In the genomic region with DNA sequence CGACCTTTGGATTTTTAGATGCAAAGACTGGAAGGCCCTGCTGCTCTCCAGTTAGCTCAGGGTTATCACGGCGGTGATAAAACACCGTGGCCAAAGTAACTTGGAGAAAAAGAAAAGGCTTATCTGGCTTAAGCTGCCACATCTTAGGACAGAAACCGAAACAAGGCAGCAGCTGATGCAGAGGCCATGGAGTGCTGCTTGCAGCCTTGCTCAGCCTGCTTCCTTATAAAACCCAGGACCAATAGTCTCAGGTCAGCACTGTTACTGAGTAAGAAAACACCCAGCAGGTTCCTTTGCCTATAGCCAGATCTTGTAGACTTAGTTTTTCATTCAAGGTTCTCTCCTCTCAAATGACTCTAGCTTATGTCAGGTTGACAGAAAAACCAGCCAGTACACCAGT, we compare ENCODE assay signal across 26 mouse cellular contexts.
"Had no signal": no experiment of that assay in that cellular context is flagged by ENCODE, and none has a peak within 500 bp of the region (broad histone marks: within the 10 kb centered on the region; RNA-seq: fewer than 3 reads in every experiment).

No protein-coding gene starts in this region.

- ATAC-seq: hindbrain, embryonic 16.5 days; inflammation-experienced regulatory T-cells, adult 6 months had no signal

- H3K4me3 ChIP-seq: gastrocnemius, adult 2 months; heart, embryonic 10.5 days; heart, embryonic 13.5 days; heart, embryonic 15.5 days; hindbrain, embryonic 10.5 days; hindbrain, embryonic 12.5 days; layer of hippocampus, adult 2 months; left cerebral cortex, adult 2 months; limb, embryonic 10.5 days; limb, embryonic 12.5 days; liver, embryonic 13.5 days had no signal

- H3K36me3 ChIP-seq: heart, embryonic 10.5 days; heart, embryonic 13.5 days; heart, embryonic 15.5 days; hindbrain, embryonic 10.5 days; hindbrain, embryonic 12.5 days; limb, embryonic 10.5 days; limb, embryonic 12.5 days; liver, embryonic 13.5 days had no signal

- H3K4me1 ChIP-seq: liver, embryonic 13.5 days had no signal

- H3K9me3 ChIP-seq: heart, embryonic 10.5 days; heart, embryonic 13.5 days; heart, embryonic 15.5 days; hindbrain, embryonic 10.5 days; hindbrain, embryonic 12.5 days; limb, embryonic 10.5 days; limb, embryonic 12.5 days; liver, embryonic 13.5 days had no signal

- H3K9ac ChIP-seq: heart, embryonic 13.5 days; heart, embryonic 15.5 days; hindbrain, embryonic 12.5 days; hindbrain, embryonic 14.5 days; limb, embryonic 12.5 days; liver, embryonic 13.5 days had no signal

- DNase-seq: gastrocnemius, adult 2 months; gastrocnemius, postnatal 10 days; gastrocnemius, postnatal 25 days; heart, adult 18-20 months; heart, postnatal 10 days; heart, postnatal 4 days; kidney, adult 18-20 months; kidney, adult 8-10 months; kidney, postnatal 10 days; kidney, postnatal 25 days; kidney, postnatal 4 days; liver; liver, embryonic 13.5 days had no signal

- H3K4me2 ChIP-seq: heart, embryonic 13.5 days; heart, embryonic 15.5 days; hindbrain, embryonic 12.5 days; hindbrain, embryonic 14.5 days; limb, embryonic 12.5 days; liver, embryonic 11.5 days; liver, embryonic 13.5 days had no signal

- H3K27ac ChIP-seq: gastrocnemius, adult 2 months; heart, embryonic 10.5 days; heart, embryonic 13.5 days; heart, embryonic 15.5 days; hindbrain, embryonic 10.5 days; hindbrain, embryonic 12.5 days; hindbrain, embryonic 14.5 days; layer of hippocampus, adult 2 months; left cerebral cortex, adult 2 months; limb, embryonic 10.5 days; limb, embryonic 12.5 days; liver, embryonic 13.5 days had no signal

- H3K27me3 ChIP-seq: heart, embryonic 13.5 days; heart, embryonic 15.5 days; hindbrain, embryonic 12.5 days; limb, embryonic 12.5 days; liver, embryonic 13.5 days had no signal
